Mouse (Mus musculus) forebrain, postnatal 0 days (tissue): ENCODE data around the gene Tmem37. TPM values are rescaled to one million over a fixed set of nuclear protein-coding genes. Genes with fewer than 3 reads are reported as not detected.

Experiments used
- ATAC-seq: fragments of 200-750 bp; cut with Nextera tagmentation; 2 replicates; pipeline ENCODE4 v1.8.0; 2017; ENCODE audit warnings: mild to moderate bottlenecking, moderate library complexity
- DNase-seq: peaks from one replicate; pipeline ENCODE4 v3.0.0-alpha.2; 2015
- H3K27ac ChIP-seq: fragments of 300-500 bp; sonication (generic); 2 replicates; pipeline ENCODE4 v1.5.1; 2014; ENCODE audit warnings: low read depth, mild to moderate bottlenecking, antibody characterized with exemption, low read length, moderate library complexity, mixed read lengths
- H3K27me3 ChIP-seq: fragments of 300-500 bp; sonication (generic); 2 replicates; pipeline ENCODE4 v1.6.1; 2014; ENCODE audit warnings: mild to moderate bottlenecking, low read length, mixed read lengths; ENCODE audit not compliant: insufficient read depth
- H3K36me3 ChIP-seq: fragments of 300-500 bp; sonication (generic); 2 replicates; pipeline ENCODE4 v1.6.1; 2014; ENCODE audit warnings: mild to moderate bottlenecking, moderate library complexity; ENCODE audit not compliant: insufficient read depth
- H3K4me1 ChIP-seq: fragments of 300-500 bp; sonication (generic); 2 replicates; pipeline ENCODE4 v1.6.1; 2014; ENCODE audit warnings: antibody characterized with exemption; ENCODE audit not compliant: insufficient read depth
- H3K4me2 ChIP-seq: fragments of 300-500 bp; sonication (generic); 2 replicates; pipeline ENCODE4 v1.6.1; 2014; ENCODE audit warnings: low read depth, mild to moderate bottlenecking, moderate library complexity
- H3K4me3 ChIP-seq: fragments of 300-500 bp; sonication (generic); 2 replicates; pipeline ENCODE4 v1.5.1; 2014; ENCODE audit warnings: low read depth, low read length, mixed read lengths
- H3K9ac ChIP-seq: fragments of 300-500 bp; sonication (generic); 2 replicates; pipeline ENCODE4 v1.6.1; 2014; ENCODE audit warnings: mild to moderate bottlenecking
- H3K9me3 ChIP-seq: fragments of 300-500 bp; sonication (generic); 2 replicates; pipeline ENCODE4 v1.6.1; 2016; ENCODE audit warnings: low read length
- CTCF ChIP-seq: sonication (generic); IDR thresholded peaks from 2 replicates; pipeline ENCODE4 v1.5.1; 2016; ENCODE audit warnings: antibody characterized with exemption, control low read depth, low read depth
- WGBS: fragments of 180-500 bp; shearing (Covaris S2); extraction: QIAGEN DNeasy Blood & Tissue Kit; methylation state at CpG from one replicate; pipeline ENCODE4 v1.1.7; 2014; 5-methylcytosine and 5-hydroxymethylcytosine counted together
- polyA plus RNA-seq: library from polyadenylated mRNA; unstranded; fragments of >200 nt; fragmentation: Nextera tagmentation; extraction: Ambion mirVana; gene quantifications from 2 replicates; pipeline ENCODE4 v1.2.1, GENCODE M21; 2015
- total RNA-seq: library from RNA; depleted of rRNA; stranded (reverse); fragments of >200 nt; gene quantifications from 2 replicates; pipeline ENCODE4 v1.2.3, GENCODE M21; 2014; rRNA removed

The Tmem37 gene
- total RNA-seq (3.3 and 6.0 TPM in 2 replicates), polyA plus RNA-seq (6.8 and 9.7 TPM in 2 replicates)

DNA sequence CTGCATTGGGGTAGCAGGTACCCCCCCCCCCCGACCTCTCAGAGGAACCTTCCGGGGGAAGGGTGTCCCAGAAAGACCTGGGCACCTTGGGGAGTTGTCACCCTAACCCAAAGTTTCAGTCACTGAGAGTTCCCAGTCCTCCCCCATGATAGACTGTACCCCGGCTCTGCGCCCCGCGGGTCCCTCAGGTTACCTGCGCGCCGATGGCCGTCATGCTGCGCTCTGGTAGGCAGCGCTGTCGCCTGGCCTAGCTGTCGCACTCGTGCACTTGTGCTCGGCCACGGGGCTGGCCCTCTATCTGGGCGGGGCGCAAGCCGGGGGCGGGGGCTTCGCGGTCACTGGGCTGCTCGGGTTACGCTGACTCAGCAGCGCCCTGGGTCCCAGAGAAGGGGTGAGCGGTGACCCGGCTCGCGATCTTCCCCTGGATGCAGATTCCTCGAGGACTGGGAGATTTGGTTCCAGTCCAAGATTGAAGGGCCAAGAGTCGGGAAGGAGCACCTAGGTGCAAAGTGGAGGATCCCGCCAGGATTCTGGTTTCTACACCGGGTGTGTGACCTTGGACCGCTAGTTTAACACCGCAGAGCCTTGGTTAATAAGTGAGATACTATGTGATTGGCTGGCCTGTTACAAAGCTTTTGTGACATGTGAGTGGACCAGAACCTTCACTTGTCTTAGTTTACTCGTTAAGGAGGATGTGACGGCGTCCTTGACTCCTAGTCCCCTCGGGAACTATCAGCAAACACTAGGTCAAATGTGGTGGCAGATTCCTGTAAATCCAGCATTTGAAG, at the start of gene Tmem37:
Gene Tmem37, minus strand, starts transcription at position 556 of the 788 bp plus-strand sequence.
- peaks cover 13% of the 10 kb centered on the region for H3K27me3 ChIP-seq
- DNase-seq (no peak), ATAC-seq (peak; percentile 60)
- H3K9me3 ChIP-seq: no peaks in the 10 kb centered on the region
- H3K9ac ChIP-seq: no peak within 1 kb of the TSS
- TF ChIP-seq CTCF: no peak
- peaks cover 9% of the 10 kb centered on the region; the same call in 1 of the 2 replicates for H3K4me1 ChIP-seq
- peak within 1 kb of the TSS; percentile 59 for H3K4me2 ChIP-seq
- H3K27ac ChIP-seq: no peak within 1 kb of the TSS
- WGBS: 5% methylated on average over 40 of the region's 40 CpGs
- H3K36me3 ChIP-seq: no peaks in the 10 kb centered on the region
- peak within 1 kb of the TSS; percentile 32 for H3K4me3 ChIP-seq

DNA sequence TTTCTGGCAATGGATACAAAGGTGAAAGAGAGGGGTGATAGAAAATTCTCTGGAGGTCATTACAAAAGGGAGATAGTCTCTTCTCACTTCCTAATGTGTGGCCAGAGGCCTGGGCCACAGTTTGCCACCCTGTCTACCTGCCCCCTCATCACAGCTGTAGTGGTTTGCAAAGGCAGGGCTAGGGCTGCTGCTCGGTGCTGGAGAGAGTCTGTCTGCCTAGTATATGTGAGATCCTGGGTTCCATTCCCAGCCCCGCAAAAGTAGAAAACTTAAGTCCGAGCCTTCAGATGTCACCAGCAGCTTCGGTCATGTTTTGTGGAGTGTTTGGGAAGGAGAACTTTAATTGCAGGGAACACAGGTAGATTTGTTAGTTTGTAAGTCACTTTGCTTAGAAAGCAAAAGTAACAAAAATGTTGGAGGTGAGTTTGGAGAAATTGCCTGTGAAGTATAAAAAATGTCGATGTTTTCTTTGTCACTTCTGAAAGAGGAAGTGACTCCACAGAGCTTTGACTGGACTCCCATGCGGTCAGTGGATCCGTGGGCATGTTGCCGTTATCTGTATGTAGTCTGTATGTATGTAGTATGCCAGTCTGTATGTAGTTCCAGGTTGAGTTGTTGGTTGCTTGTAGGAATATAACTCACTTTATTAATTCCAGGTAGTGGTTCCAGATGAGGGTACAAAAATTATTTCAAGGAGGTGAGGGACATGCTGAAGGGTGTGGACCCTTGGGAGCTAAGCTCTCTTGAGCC, 48.9 kb upstream of the Tmem37 start:
- no peak for DNase-seq
- no peak overlapping the region for H3K4me2 ChIP-seq
- no peak for TF ChIP-seq CTCF
- 94% methylated on average over 8 of the region's 8 CpGs for WGBS
- no peak for ATAC-seq
- H3K9me3 ChIP-seq: no peaks in the 10 kb centered on the region
- no peak overlapping the region for H3K4me3 ChIP-seq
- H3K4me1 ChIP-seq: peaks cover 15% of the 10 kb centered on the region
- no peak overlapping the region for H3K9ac ChIP-seq
- no peak overlapping the region for H3K27ac ChIP-seq
- H3K27me3 ChIP-seq: no peaks in the 10 kb centered on the region
- no peaks in the 10 kb centered on the region for H3K36me3 ChIP-seq

DNA sequence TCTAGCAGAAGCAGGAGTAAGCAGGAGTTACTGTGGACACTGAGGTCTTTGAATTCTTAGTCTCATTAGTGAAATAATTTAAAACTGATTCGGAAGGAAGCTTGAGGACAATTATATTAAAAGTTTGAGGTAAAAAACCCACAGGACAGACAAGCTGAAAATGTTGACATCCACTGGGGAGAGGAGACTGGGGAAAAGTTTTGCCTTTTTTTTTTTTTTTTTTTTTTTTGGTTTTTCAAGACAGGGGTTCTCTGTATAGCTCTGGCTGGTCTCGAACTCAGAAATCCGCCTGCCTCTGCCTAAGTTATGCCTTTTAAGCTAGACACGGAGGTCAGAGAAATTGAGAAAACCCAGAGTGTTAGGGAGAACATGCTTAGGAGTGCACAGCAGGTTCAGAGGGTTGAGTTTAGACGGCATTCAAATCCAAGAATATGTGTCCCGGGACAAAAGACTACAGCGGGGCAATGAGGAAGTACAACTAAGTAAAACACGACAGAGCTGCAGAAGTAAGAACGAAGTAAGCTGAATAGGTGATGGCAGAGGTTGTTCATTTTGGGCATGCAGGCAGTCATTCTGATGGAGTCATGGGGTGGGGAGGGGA, 48.2 kb upstream of the Tmem37 start:
- H3K27ac ChIP-seq: peak overlapping the region; percentile 94; the same call in 1 of the 2 replicates

DNA sequence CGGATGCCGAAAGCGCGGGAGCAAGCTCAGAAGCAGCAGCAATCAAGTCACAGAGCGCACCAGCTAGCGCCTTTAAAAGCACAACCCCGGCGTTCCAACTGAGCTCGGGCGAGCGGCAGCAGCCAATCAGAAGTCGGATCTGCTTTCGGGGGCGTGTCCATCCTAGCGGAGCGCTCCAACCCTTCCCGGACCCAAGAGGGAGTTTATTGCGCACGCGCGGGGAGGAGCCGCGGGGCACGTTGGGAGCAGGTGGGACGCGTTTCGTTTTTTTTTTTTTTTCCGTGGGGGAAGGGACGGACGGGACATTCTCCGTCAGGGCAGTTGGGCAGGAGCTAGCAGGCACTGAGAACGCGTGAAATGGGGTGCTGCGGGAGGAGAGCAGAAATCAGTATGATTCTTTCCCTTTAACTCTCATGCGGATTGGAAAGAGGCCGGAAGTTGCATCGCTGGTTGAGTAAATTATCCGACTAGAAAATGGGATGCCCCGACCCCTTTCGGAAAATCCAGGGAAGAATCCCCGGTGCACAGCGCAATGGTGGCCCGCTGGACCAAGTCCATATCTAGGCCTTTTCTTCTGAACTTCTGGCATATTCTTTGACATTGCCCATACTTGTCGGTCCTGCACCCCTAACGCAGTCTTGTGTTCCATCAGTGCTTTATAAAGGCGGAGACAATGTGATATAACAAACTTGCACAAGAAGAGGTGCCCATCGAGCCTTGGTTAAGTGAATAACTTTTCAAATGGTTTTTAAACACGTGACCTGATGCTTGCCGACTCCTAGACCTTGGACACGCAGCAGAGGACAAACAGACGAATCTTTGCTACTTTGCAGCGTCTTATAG, 47.3 kb upstream of the Tmem37 start, which contains the start of the genes Dbi and 3110009E18Rik:
Gene Dbi, minus strand, starts transcription at position 110 of the 843 bp plus-strand sequence.
Gene 3110009E18Rik, plus strand, starts transcription at position 219 of the 843 bp plus-strand sequence.
- Histone ChIP-seq H3K9ac (peak within 1 kb of the TSS; percentile 66), H3K4me2 (peak within 1 kb of the TSS; percentile 76), H3K36me3 (no peaks in the 10 kb centered on the region), H3K4me3 (peak within 1 kb of the TSS; percentile 58), H3K27ac (peak within 1 kb of the TSS; percentile 94), H3K9me3 (no peaks in the 10 kb centered on the region), H3K27me3 (no peaks in the 10 kb centered on the region), H3K4me1 (peaks cover 15% of the 10 kb centered on the region)
- TF ChIP-seq CTCF: peak; percentile 46
- ATAC-seq: peak; percentile 96
- WGBS: 1% methylated on average over 52 of the region's 52 CpGs
- peak; percentile 99 for DNase-seq

More for the DNA sequence above, 48.2 kb upstream of the Tmem37 start:
- H3K4me1 ChIP-seq: peaks cover 15% of the 10 kb centered on the region
- H3K27me3 ChIP-seq: no peaks in the 10 kb centered on the region
- H3K36me3 ChIP-seq: no peaks in the 10 kb centered on the region
- H3K4me3 ChIP-seq: peak overlapping the region; percentile 58
- ATAC-seq (no peak), DNase-seq (no peak)
- 88% methylated on average over 9 of the region's 9 CpGs for WGBS
- no peak for TF ChIP-seq CTCF
- peak overlapping the region; percentile 66 for H3K9ac ChIP-seq
- peak overlapping the region; percentile 76 for H3K4me2 ChIP-seq
- no peaks in the 10 kb centered on the region for H3K9me3 ChIP-seq

DNA sequence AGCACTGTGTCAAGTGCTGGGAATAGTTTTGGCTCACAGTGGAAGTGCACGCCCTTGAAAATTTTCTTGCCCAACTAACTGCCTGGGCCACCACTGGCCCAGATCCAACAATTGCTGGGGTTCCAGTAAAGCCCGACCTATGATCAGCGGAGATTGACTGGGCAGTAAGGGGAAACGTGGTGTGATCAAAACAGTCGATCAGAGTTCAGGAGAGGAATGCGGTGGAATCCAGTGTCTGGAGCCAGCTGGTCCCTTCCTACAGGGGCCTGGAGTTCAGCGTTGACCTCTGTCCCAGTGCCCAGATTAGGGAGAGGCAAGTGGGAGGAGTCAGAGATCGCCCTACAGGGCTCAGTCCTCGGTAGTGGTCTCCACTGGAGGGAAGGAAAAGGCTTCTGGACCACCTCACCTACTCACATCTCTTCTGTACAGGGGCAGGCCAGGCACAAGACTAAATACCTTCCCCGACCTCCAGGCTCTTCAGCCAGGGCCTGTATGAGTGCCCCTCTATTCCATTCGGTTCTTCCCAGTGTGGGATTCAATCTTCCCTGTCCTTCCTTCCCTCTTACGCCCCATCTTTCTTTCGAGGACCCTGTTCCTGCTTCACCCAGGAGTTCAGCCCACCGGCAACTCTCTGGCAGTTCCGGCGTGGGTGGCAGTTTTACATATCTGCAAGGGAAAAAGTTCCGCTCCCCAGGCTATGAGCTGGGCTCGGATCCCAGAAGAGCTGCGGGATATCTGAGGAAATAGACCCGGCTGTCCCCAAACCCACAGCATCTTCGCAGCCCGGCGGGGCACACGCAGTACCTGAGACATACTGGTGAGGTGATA, 46.5 kb upstream of the Tmem37 start:
- ATAC-seq: peak; percentile 6
- Histone ChIP-seq H3K36me3 (no peaks in the 10 kb centered on the region), H3K27ac (peak overlapping the region; percentile 75), H3K9me3 (no peaks in the 10 kb centered on the region), H3K9ac (peak overlapping the region; percentile 55), H3K4me1 (peaks cover 15% of the 10 kb centered on the region), H3K4me2 (peak overlapping the region; percentile 76), H3K4me3 (peak overlapping the region; percentile 58), H3K27me3 (no peaks in the 10 kb centered on the region)
- DNase-seq: no peak
- WGBS: 1% methylated on average over 24 of the region's 24 CpGs
- TF ChIP-seq CTCF: no peak
